In the genomic region with DNA sequence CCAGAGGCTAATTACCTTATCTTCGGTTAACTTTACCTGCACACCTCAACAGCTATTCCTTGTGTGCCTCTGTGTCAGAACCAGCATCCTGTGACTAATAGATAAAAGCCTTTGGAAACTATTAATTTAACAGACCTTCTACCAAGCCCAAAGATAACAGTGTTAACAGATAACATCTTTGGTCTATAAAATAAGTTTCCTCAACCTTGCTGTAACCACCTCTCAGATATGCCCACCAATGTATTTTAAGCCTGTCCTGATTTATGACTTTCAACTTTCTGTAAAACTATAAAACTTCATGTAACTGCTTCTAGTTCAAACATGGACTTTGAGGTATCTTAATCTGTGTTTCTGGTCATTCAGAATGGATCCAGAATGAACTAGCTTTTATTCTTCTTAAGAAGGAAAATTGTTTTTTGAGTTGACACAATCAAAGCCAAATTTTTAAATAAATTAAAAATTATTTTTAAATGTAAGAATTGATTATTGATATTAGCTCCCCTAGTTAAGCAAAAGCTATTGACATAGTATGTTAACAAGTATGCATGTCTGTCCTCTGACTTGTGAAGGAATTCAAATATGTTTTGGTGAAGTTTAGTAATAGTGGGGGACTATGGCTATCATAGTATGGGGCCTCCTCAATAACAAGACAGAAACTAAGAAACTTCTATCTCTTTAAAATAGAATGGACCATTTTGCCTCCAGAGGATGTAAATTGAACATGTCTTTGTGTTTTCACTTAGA, we compare ENCODE assay signal across 13 mouse cellular contexts.
DNase-seq lines count a peak whose midpoint lies in the region; ATAC-seq lines count a peak whose summit lies in the region.
"Had no signal": no experiment of that assay in that cellular context is flagged by ENCODE, and none has a peak within 500 bp of the region (broad histone marks: within the 10 kb centered on the region; RNA-seq: fewer than 3 reads in every experiment).

No protein-coding gene starts in this region.

- no peak for DNase-seq in forebrain, embryonic 14.5 days (ENCODE audit: low spot score)
- DNase-seq in hindbrain, embryonic 11.5 days (ENCODE audit: low spot score): no peak
- DNase-seq in cerebellum, postnatal 25 days: no peak
- DNase-seq in adrenal gland, adult 18-20 months (ENCODE audit: low spot score in 2 of 2): no peak
- no peak for DNase-seq in thymus, postnatal 25 days
- DNase-seq: cerebellum, postnatal 36 days; gastrocnemius, postnatal 14 days; liver, embryonic 13.5 days; thymus, postnatal 4 days had no signal

- H3K27ac ChIP-seq in forebrain, embryonic 14.5 days (ENCODE audit: low read depth, low read length): no peak overlapping the region; the same call in 1 of the 2 replicates
- 0 out of 2 replicates have a peak overlapping the region, but pooled peaks have one; percentile 2 for H3K27ac ChIP-seq in hindbrain, embryonic 11.5 days (ENCODE audit: low read depth, low read length)
- peak overlapping the region; percentile 33; the same call in 1 of the 2 replicates for H3K27ac ChIP-seq in intestine, embryonic 15.5 days
- H3K27ac ChIP-seq in midbrain, embryonic 16.5 days (ENCODE audit: low read length): no peak overlapping the region
- H3K27ac ChIP-seq: limb, embryonic 10.5 days; liver, embryonic 13.5 days had no signal

- peaks cover 16% of the 10 kb centered on the region for H3K4me1 ChIP-seq in forebrain, embryonic 14.5 days (ENCODE audit: control insufficient read depth, insufficient read depth, low read length)
- no peaks in the 10 kb centered on the region for H3K4me1 ChIP-seq in hindbrain, embryonic 11.5 days (replicated peaks; ENCODE audit: control insufficient read depth, insufficient read depth, low read length)
- H3K4me1 ChIP-seq in intestine, embryonic 15.5 days (replicated peaks): no peaks in the 10 kb centered on the region
- H3K4me1 ChIP-seq in midbrain, embryonic 16.5 days (ENCODE audit: control insufficient read depth, insufficient read depth, low read length): peaks cover 8% of the 10 kb centered on the region
- H3K4me1 ChIP-seq: limb, embryonic 10.5 days; liver, embryonic 13.5 days had no signal

- 76% methylated on average over 1 of the region's 1 CpGs for WGBS in forebrain, embryonic 14.5 days
- 87% methylated on average over 1 of the region's 1 CpGs for WGBS in hindbrain, embryonic 11.5 days
- 52% methylated on average over 1 of the region's 1 CpGs for WGBS in intestine, embryonic 15.5 days
- WGBS in midbrain, embryonic 16.5 days: 86% methylated on average over 1 of the region's 1 CpGs

- no peak overlapping the region for H3K4me2 ChIP-seq in forebrain, embryonic 14.5 days (ENCODE audit: low read length)
- H3K4me2 ChIP-seq in hindbrain, embryonic 11.5 days (replicated peaks; ENCODE audit: low read depth, low read length): no peak overlapping the region
- no peak overlapping the region for H3K4me2 ChIP-seq in intestine, embryonic 15.5 days (replicated peaks)
- no peak overlapping the region for H3K4me2 ChIP-seq in midbrain, embryonic 16.5 days (ENCODE audit: low read length)
- H3K4me2 ChIP-seq: liver, embryonic 13.5 days had no signal

- H3K27me3 ChIP-seq in forebrain, embryonic 14.5 days (replicated peaks; ENCODE audit: control insufficient read depth, insufficient read depth, low read length): no peaks in the 10 kb centered on the region
- no peaks in the 10 kb centered on the region for H3K27me3 ChIP-seq in hindbrain, embryonic 11.5 days (ENCODE audit: control insufficient read depth, insufficient read depth, low read length)
- H3K27me3 ChIP-seq in intestine, embryonic 15.5 days (replicated peaks): no peaks in the 10 kb centered on the region
- H3K27me3 ChIP-seq in midbrain, embryonic 16.5 days (ENCODE audit: control insufficient read depth, insufficient read depth, low read depth, low read length): no peaks in the 10 kb centered on the region
- H3K27me3 ChIP-seq: liver, embryonic 13.5 days had no signal

- peak; percentile 16 for ATAC-seq in forebrain, embryonic 14.5 days
- ATAC-seq in hindbrain, embryonic 11.5 days (ENCODE audit: low FRiP score): peak; percentile 48
- ATAC-seq in intestine, embryonic 15.5 days: peak; percentile 94
- ATAC-seq in midbrain, embryonic 16.5 days: peak; percentile 17; the same call in 1 of the 2 replicates

- H3K9me3 ChIP-seq in forebrain, embryonic 14.5 days (replicated peaks; ENCODE audit: control insufficient read depth, low read length): no peaks in the 10 kb centered on the region
- no peaks in the 10 kb centered on the region for H3K9me3 ChIP-seq in hindbrain, embryonic 11.5 days (ENCODE audit: control insufficient read depth, low read length)
- no peaks in the 10 kb centered on the region for H3K9me3 ChIP-seq in intestine, embryonic 15.5 days
- H3K9me3 ChIP-seq in midbrain, embryonic 16.5 days (replicated peaks; ENCODE audit: control insufficient read depth, low read length, poor library complexity, severe bottlenecking): no peaks in the 10 kb centered on the region
- H3K9me3 ChIP-seq: embryonic facial prominence, embryonic 10.5 days; limb, embryonic 10.5 days; liver, embryonic 13.5 days had no signal

- H3K36me3 ChIP-seq in forebrain, embryonic 14.5 days (ENCODE audit: control insufficient read depth, insufficient read depth, low read length): no peaks in the 10 kb centered on the region
- H3K36me3 ChIP-seq in hindbrain, embryonic 11.5 days (ENCODE audit: control insufficient read depth, insufficient read depth, low read length): no peaks in the 10 kb centered on the region
- no peaks in the 10 kb centered on the region for H3K36me3 ChIP-seq in intestine, embryonic 15.5 days
- H3K36me3 ChIP-seq in midbrain, embryonic 16.5 days (ENCODE audit: control insufficient read depth, insufficient read depth, low read length): no peaks in the 10 kb centered on the region
- H3K36me3 ChIP-seq: embryonic facial prominence, embryonic 10.5 days; limb, embryonic 10.5 days; liver, embryonic 13.5 days had no signal

- no peak overlapping the region for H3K4me3 ChIP-seq in forebrain, embryonic 14.5 days (ENCODE audit: low read depth, low read length)
- no peak overlapping the region for H3K4me3 ChIP-seq in hindbrain, embryonic 11.5 days (ENCODE audit: low read depth, low read length)
- H3K4me3 ChIP-seq in intestine, embryonic 15.5 days (replicated peaks): no peak overlapping the region
- H3K4me3 ChIP-seq in midbrain, embryonic 16.5 days (ENCODE audit: low read depth, low read length): no peak overlapping the region
- H3K4me3 ChIP-seq: embryonic facial prominence, embryonic 10.5 days; limb, embryonic 10.5 days; liver, embryonic 13.5 days had no signal

- no peak overlapping the region for H3K9ac ChIP-seq in forebrain, embryonic 14.5 days (ENCODE audit: low read length)
- no peak overlapping the region for H3K9ac ChIP-seq in hindbrain, embryonic 11.5 days (ENCODE audit: low read depth, low read length)
- no peak overlapping the region for H3K9ac ChIP-seq in intestine, embryonic 15.5 days
- H3K9ac ChIP-seq in midbrain, embryonic 16.5 days (ENCODE audit: low read depth, low read length): no peak overlapping the region
- H3K9ac ChIP-seq: liver, embryonic 13.5 days had no signal

Comparison
In these comparisons a context has a peak if more than half of its experiments do, and no peak if none do; other contexts are left out.
1. ATAC-seq: peak in every context shown above with its lines; median percentile 94 in intestine, embryonic 15.5 days; 48 in hindbrain, embryonic 11.5 days; 17 in midbrain, embryonic 16.5 days; 16 in forebrain, embryonic 14.5 days.
2. H3K27ac ChIP-seq: peak in hindbrain, embryonic 11.5 days (single experiment) and intestine, embryonic 15.5 days (single experiment); none in forebrain, embryonic 14.5 days (single experiment) and midbrain, embryonic 16.5 days (single experiment).